Mouse (Mus musculus) c-Kit-positive CD71-positive TER-119-negative erythroid progenitor cells, embryonic 14.5 days (primary cell): ENCODE measurements around the gene Zbtb48.
"Not testable (repeated sequence)": the region's sequence is repeated elsewhere in the genome, so short reads cannot be mapped to it uniquely, and the experiment has no call there.

Experiments
- DNase-seq: peaks from one replicate; pipeline ENCODE4 v3.0.0-alpha.2; 2013; ENCODE audit warnings: low read depth

Zbtb48 gene

GRCm38 (mm10) chr4:152027524-152027923 lies at the start of gene Zbtb48:
Zbtb48 (minus strand) TSS chr4:152027671.
- DNase-seq: peak; percentile 98

- no peak for DNase-seq
Observed at GRCm38 (mm10) chr4:152077191-152077590, 49.7 kb upstream of the Zbtb48 start.

GRCm38 (mm10) chr4:152074548-152074947 lies 47.1 kb upstream of the Zbtb48 start:
- DNase-seq: no peak

GRCm38 (mm10) chr4:152073715-152074114 lies 46.2 kb upstream of the Zbtb48 start:
- no peak for DNase-seq

GRCm38 (mm10) chr4:152072655-152073054 lies 45.2 kb upstream of the Zbtb48 start:
- no peak for DNase-seq

- no peak for DNase-seq
Observed at GRCm38 (mm10) chr4:152072121-152072601, 44.7 kb upstream of the Zbtb48 start, which contains the start of gene Plekhg5. Plekhg5 (plus strand) TSS chr4:152072498.

GRCm38 (mm10) chr4:152070494-152071396 lies 43.3 kb upstream of the Zbtb48 start:
- no peak for DNase-seq

GRCm38 (mm10) chr4:152069245-152069644 lies 41.8 kb upstream of the Zbtb48 start:
- DNase-seq: no peak

GRCm38 (mm10) chr4:152068166-152068724 lies 40.8 kb upstream of the Zbtb48 start:
- DNase-seq: no peak

GRCm38 (mm10) chr4:152067280-152067679 lies 39.8 kb upstream of the Zbtb48 start:
- no peak for DNase-seq

GRCm38 (mm10) chr4:152062390-152063110 lies 35.1 kb upstream of the Zbtb48 start:
- no peak for DNase-seq

GRCm38 (mm10) chr4:152044609-152045008 lies 17.1 kb upstream of the Zbtb48 start:
- no peak for DNase-seq

GRCm38 (mm10) chr4:152043171-152043570 lies 15.7 kb upstream of the Zbtb48 start:
- DNase-seq: no peak

GRCm38 (mm10) chr4:152041924-152042641 lies 14.6 kb upstream of the Zbtb48 start:
- no peak for DNase-seq

- DNase-seq: no peak
Observed at GRCm38 (mm10) chr4:152039831-152040310, 12.4 kb upstream of the Zbtb48 start.

GRCm38 (mm10) chr4:152038985-152039830 lies 11.7 kb upstream of the Zbtb48 start, which contains the start of gene Nol9:
Nol9 (plus strand) TSS chr4:152039321.
- DNase-seq: peak; percentile 81

- no peak for DNase-seq
Observed at GRCm38 (mm10) chr4:152038225-152038984, 10.9 kb upstream of the Zbtb48 start, which contains the start of gene Tas1r1. Tas1r1 (minus strand) TSS chr4:152038568.

- DNase-seq: not testable (repeated sequence)
Observed at GRCm38 (mm10) chr4:152036464-152036863, 9.0 kb upstream of the Zbtb48 start.

- no peak for DNase-seq
Observed at GRCm38 (mm10) chr4:152032922-152033321, 5.5 kb upstream of the Zbtb48 start.

GRCm38 (mm10) chr4:152029997-152030396 lies 2.5 kb upstream of the Zbtb48 start:
- DNase-seq: no peak
